Mouse (Mus musculus) ZHBTc4 (cell line): ENCODE data around the gene Krtap10-4.
"Not testable (repeated sequence)": the region's sequence is repeated elsewhere in the genome, so short reads cannot be mapped to it uniquely, and the experiment has no call there.

ENCODE experiments used
- DNase-seq: peaks from one replicate; pipeline ENCODE4 v3.0.0-alpha.2; 2011; ENCODE audit warnings: low read depth, low spot score

Krtap10-4 gene

GRCm38 (mm10) chr10:77788621-77789020, 38.3 kb downstream of the Krtap10-4 start:
- no peak for DNase-seq

- not testable (repeated sequence) for DNase-seq
Measured at GRCm38 (mm10) chr10:77787876-77788275, 39.0 kb downstream of the Krtap10-4 start, which contains the start of gene Gm7137. TSS of gene Gm7137 (minus strand) at chr10:77788200.

- not testable (repeated sequence) for DNase-seq
Measured at GRCm38 (mm10) chr10:77783396-77783795, 43.5 kb downstream of the Krtap10-4 start.

DNA sequence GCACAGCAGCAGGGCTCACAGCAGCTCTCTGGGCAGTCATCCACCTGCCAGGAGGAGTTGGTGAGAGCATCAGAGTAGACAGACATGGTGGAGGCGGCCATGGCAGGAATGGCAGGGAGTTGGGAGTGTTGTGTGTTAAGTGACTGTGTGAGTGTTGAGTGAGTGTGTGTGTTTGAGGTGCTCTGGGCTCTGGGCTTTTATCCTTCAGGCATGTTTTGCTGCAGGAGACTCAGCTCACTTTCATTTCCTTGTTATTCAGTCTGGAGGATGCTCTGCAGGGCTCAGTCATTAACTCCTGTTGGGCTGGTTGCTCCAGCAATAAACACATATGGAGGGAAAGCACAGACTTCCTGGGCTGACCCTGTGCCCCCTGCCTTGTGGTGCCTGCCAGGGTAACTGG, 44.5 kb downstream of the Krtap10-4 start, which contains the start of gene Gm3250:
Gene Gm3250 (minus strand): TSS at position 101 of the 400 bp plus-strand sequence.
- not testable (repeated sequence) for DNase-seq

DNA sequence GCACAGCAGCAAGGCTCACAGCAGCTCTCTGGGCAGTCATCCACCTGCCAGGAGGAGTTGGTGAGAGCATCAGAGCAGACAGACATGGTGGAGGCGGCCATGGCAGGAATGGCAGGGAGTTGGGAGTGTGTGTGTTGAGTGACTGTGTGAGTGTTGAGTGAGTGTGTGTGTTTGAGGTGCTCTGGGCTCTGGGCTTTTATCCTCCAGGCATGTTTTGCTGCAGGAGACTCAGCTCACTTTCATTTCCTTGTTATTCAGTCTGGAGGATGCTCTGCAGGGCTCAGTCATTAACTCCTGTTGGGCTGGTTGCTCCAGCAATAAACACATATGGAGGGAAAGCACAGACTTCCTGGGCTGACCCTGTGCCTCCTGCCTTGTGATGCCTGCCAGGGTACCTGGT, 50.1 kb downstream of the Krtap10-4 start, which contains the start of gene Gm7138:
Gene Gm7138 (minus strand): TSS at position 101 of the 400 bp plus-strand sequence.
- not testable (repeated sequence) for DNase-seq
